Mouse (Mus musculus): ENCODE results near the gene Chchd1. TPM values are rescaled to one million over a fixed set of nuclear protein-coding genes. Genes with fewer than 3 reads are reported as not detected.
A peak's percentile ranks its signal among the peaks of the same experiment; 100 is the strongest.

Chchd1 gene
- polyA plus RNA-seq, 1 experiment = 36.2 TPM

GRCm38 (mm10) chr14:20708239-20708638 lies 5.4 kb downstream of the Chchd1 start:
- peak overlapping the region; percentile 94 for H3K4me3 ChIP-seq (ENCODE audit: control insufficient read depth, low read depth, low read length)
- H3K4me1 ChIP-seq (ENCODE audit: control insufficient read depth, insufficient read depth, low read length) = peaks cover 3% of the 10 kb centered on the region
- H3K27ac ChIP-seq (ENCODE audit: control insufficient read depth, insufficient read depth, low read depth, low read length) = peak overlapping the region; percentile 93
- H3K27me3 ChIP-seq (ENCODE audit: control insufficient read depth, insufficient read depth, low read length) = no peaks in the 10 kb centered on the region
- no peaks in the 10 kb centered on the region; the same call in none of the 2 replicates for H3K36me3 ChIP-seq (ENCODE audit: control insufficient read depth, insufficient read depth, low read length)
- no peak for TF ChIP-seq POLR2A (IDR thresholded peaks at IDR 0.05; ENCODE audit: control insufficient read depth, low read depth, low read length)
- TF ChIP-seq CTCF (IDR thresholded peaks at IDR 0.05; ENCODE audit: control insufficient read depth, insufficient read depth, insufficient replicate concordance, low read depth, low read length) = no peak

- H3K27me3 ChIP-seq (ENCODE audit: control insufficient read depth, insufficient read depth, low read length) = no peaks in the 10 kb centered on the region
- H3K4me3 ChIP-seq (ENCODE audit: control insufficient read depth, low read depth, low read length) = no peak overlapping the region
- H3K27ac ChIP-seq (ENCODE audit: control insufficient read depth, insufficient read depth, low read depth, low read length) = no peak overlapping the region
- peaks cover 2% of the 10 kb centered on the region for H3K4me1 ChIP-seq (ENCODE audit: control insufficient read depth, insufficient read depth, low read length)
- H3K36me3 ChIP-seq (ENCODE audit: control insufficient read depth, insufficient read depth, low read length) = peaks cover 12% of the 10 kb centered on the region
- TF ChIP-seq CTCF (IDR thresholded peaks at IDR 0.05; ENCODE audit: control insufficient read depth, insufficient read depth, insufficient replicate concordance, low read depth, low read length) (no peak), POLR2A (IDR thresholded peaks at IDR 0.05; ENCODE audit: control insufficient read depth, low read depth, low read length) (no peak)
Observed at GRCm38 (mm10) chr14:20713832-20714231, 11.0 kb downstream of the Chchd1 start.

- H3K4me1 ChIP-seq (ENCODE audit: control insufficient read depth, insufficient read depth, low read length) = no peaks in the 10 kb centered on the region
- TF ChIP-seq POLR2A (IDR thresholded peaks at IDR 0.05; ENCODE audit: control insufficient read depth, low read depth, low read length) (no peak), CTCF (IDR thresholded peaks at IDR 0.05; ENCODE audit: control insufficient read depth, insufficient read depth, insufficient replicate concordance, low read depth, low read length) (no peak)
- no peak overlapping the region for H3K27ac ChIP-seq (ENCODE audit: control insufficient read depth, insufficient read depth, low read depth, low read length)
- H3K27me3 ChIP-seq (ENCODE audit: control insufficient read depth, insufficient read depth, low read length) = no peaks in the 10 kb centered on the region
- no peak overlapping the region for H3K4me3 ChIP-seq (ENCODE audit: control insufficient read depth, low read depth, low read length)
- peaks cover 12% of the 10 kb centered on the region for H3K36me3 ChIP-seq (ENCODE audit: control insufficient read depth, insufficient read depth, low read length)
Observed at GRCm38 (mm10) chr14:20718443-20718842, 15.6 kb downstream of the Chchd1 start.

- H3K36me3 ChIP-seq (ENCODE audit: control insufficient read depth, insufficient read depth, low read length) = peaks cover 7% of the 10 kb centered on the region
- TF ChIP-seq POLR2A (IDR thresholded peaks at IDR 0.05; ENCODE audit: control insufficient read depth, low read depth, low read length) (no peak), CTCF (IDR thresholded peaks at IDR 0.05; ENCODE audit: control insufficient read depth, insufficient read depth, insufficient replicate concordance, low read depth, low read length) (no peak)
- H3K27me3 ChIP-seq (ENCODE audit: control insufficient read depth, insufficient read depth, low read length) = no peaks in the 10 kb centered on the region
- H3K27ac ChIP-seq (ENCODE audit: control insufficient read depth, insufficient read depth, low read depth, low read length) = no peak overlapping the region
- H3K4me1 ChIP-seq (ENCODE audit: control insufficient read depth, insufficient read depth, low read length) = no peaks in the 10 kb centered on the region
- no peak overlapping the region for H3K4me3 ChIP-seq (ENCODE audit: control insufficient read depth, low read depth, low read length)
Observed at GRCm38 (mm10) chr14:20719767-20720166, 17.0 kb downstream of the Chchd1 start.

GRCm38 (mm10) chr14:20721371-20721770 lies 18.6 kb downstream of the Chchd1 start:
- Histone ChIP-seq H3K27ac (ENCODE audit: control insufficient read depth, insufficient read depth, low read depth, low read length) (no peak overlapping the region), H3K4me3 (ENCODE audit: control insufficient read depth, low read depth, low read length) (no peak overlapping the region), H3K4me1 (ENCODE audit: control insufficient read depth, insufficient read depth, low read length) (no peaks in the 10 kb centered on the region), H3K36me3 (ENCODE audit: control insufficient read depth, insufficient read depth, low read length) (peaks cover 7% of the 10 kb centered on the region), H3K27me3 (ENCODE audit: control insufficient read depth, insufficient read depth, low read length) (no peaks in the 10 kb centered on the region)
- TF ChIP-seq POLR2A (IDR thresholded peaks at IDR 0.05; ENCODE audit: control insufficient read depth, low read depth, low read length) (no peak), CTCF (IDR thresholded peaks at IDR 0.05; ENCODE audit: control insufficient read depth, insufficient read depth, insufficient replicate concordance, low read depth, low read length) (no peak)

GRCm38 (mm10) chr14:20723006-20723405 lies 20.2 kb downstream of the Chchd1 start:
- Histone ChIP-seq H3K4me3 (ENCODE audit: control insufficient read depth, low read depth, low read length) (no peak overlapping the region), H3K27ac (ENCODE audit: control insufficient read depth, insufficient read depth, low read depth, low read length) (no peak overlapping the region), H3K36me3 (ENCODE audit: control insufficient read depth, insufficient read depth, low read length) (peaks cover 4% of the 10 kb centered on the region), H3K4me1 (ENCODE audit: control insufficient read depth, insufficient read depth, low read length) (no peaks in the 10 kb centered on the region), H3K27me3 (ENCODE audit: control insufficient read depth, insufficient read depth, low read length) (no peaks in the 10 kb centered on the region)
- TF ChIP-seq POLR2A (IDR thresholded peaks at IDR 0.05; ENCODE audit: control insufficient read depth, low read depth, low read length) = no peak
- TF ChIP-seq CTCF (IDR thresholded peaks at IDR 0.05; ENCODE audit: control insufficient read depth, insufficient read depth, insufficient replicate concordance, low read depth, low read length) = no peak

GRCm38 (mm10) chr14:20724043-20724442 lies 21.2 kb downstream of the Chchd1 start:
- Histone ChIP-seq H3K27me3 (ENCODE audit: control insufficient read depth, insufficient read depth, low read length) (no peaks in the 10 kb centered on the region), H3K36me3 (ENCODE audit: control insufficient read depth, insufficient read depth, low read length) (peaks cover 4% of the 10 kb centered on the region), H3K4me1 (ENCODE audit: control insufficient read depth, insufficient read depth, low read length) (no peaks in the 10 kb centered on the region), H3K4me3 (ENCODE audit: control insufficient read depth, low read depth, low read length) (no peak overlapping the region), H3K27ac (ENCODE audit: control insufficient read depth, insufficient read depth, low read depth, low read length) (no peak overlapping the region)
- TF ChIP-seq CTCF (IDR thresholded peaks at IDR 0.05; ENCODE audit: control insufficient read depth, insufficient read depth, insufficient replicate concordance, low read depth, low read length) (peak; percentile 65; the same call in 1 of the 2 replicates), POLR2A (IDR thresholded peaks at IDR 0.05; ENCODE audit: control insufficient read depth, low read depth, low read length) (no peak)

Measured in testis, adult 2 months (tissue).